Mouse (Mus musculus) stomach, embryonic 16.5 days (tissue): ENCODE measurements at regions not wholly inside any gene's neighbourhood (a gene's known extent, or its start where the extent isn't known, plus 50 kb on each side); places are given as distances from the start of the nearest gene placed in this dataset.

Source experiments
- ATAC-seq: fragments of 200-750 bp; cut with Nextera tagmentation; 2 replicates; pipeline ENCODE4 v1.8.0; 2017; ENCODE audit warnings: moderate number of reproducible peaks, moderate TSS enrichment; ENCODE audit not compliant: insufficient read depth, low FRiP score
- H3K27ac ChIP-seq: fragments of 300-500 bp; sonication (generic); 2 replicates; pipeline ENCODE4 v1.5.1; 2014; ENCODE audit warnings: low read length
- H3K27me3 ChIP-seq: fragments of 300-500 bp; sonication (generic); 2 replicates; pipeline ENCODE4 v1.6.1; 2014; ENCODE audit warnings: low read length, control low read depth, mixed read lengths; ENCODE audit not compliant: control insufficient read depth, insufficient read depth
- H3K36me3 ChIP-seq: fragments of 300-500 bp; sonication (generic); 2 replicates; pipeline ENCODE4 v1.6.1; 2014; ENCODE audit warnings: low read length; ENCODE audit not compliant: control insufficient read depth, insufficient read depth
- H3K4me1 ChIP-seq: fragments of 300-500 bp; sonication (generic); 2 replicates; pipeline ENCODE4 v1.6.1; 2014; ENCODE audit warnings: low read length, control low read depth, mixed read lengths; ENCODE audit not compliant: control insufficient read depth, insufficient read depth
- H3K4me2 ChIP-seq: fragments of 300-500 bp; sonication (generic); 2 replicates; pipeline ENCODE4 v1.6.1; 2014; ENCODE audit warnings: low read depth, low read length, mixed read lengths
- H3K4me3 ChIP-seq: fragments of 300-500 bp; sonication (generic); replicated peaks from 2 replicates; pipeline ENCODE4 v1.5.1; 2014; ENCODE audit warnings: mild to moderate bottlenecking, low read length
- H3K9ac ChIP-seq: fragments of 300-500 bp; sonication (generic); 2 replicates; pipeline ENCODE4 v1.6.1; 2014; ENCODE audit warnings: low read length
- H3K9me3 ChIP-seq: fragments of 300-500 bp; sonication (generic); replicated peaks from 2 replicates; pipeline ENCODE4 v1.6.1; 2016; ENCODE audit warnings: low read length, control low read depth; ENCODE audit not compliant: control insufficient read depth
- WGBS: fragments of 180-500 bp; shearing (Covaris S2); extraction: QIAGEN DNeasy Blood & Tissue Kit; methylation state at CpG from one replicate; pipeline ENCODE4 v1.1.7; 2014; 5-methylcytosine and 5-hydroxymethylcytosine counted together

DNA sequence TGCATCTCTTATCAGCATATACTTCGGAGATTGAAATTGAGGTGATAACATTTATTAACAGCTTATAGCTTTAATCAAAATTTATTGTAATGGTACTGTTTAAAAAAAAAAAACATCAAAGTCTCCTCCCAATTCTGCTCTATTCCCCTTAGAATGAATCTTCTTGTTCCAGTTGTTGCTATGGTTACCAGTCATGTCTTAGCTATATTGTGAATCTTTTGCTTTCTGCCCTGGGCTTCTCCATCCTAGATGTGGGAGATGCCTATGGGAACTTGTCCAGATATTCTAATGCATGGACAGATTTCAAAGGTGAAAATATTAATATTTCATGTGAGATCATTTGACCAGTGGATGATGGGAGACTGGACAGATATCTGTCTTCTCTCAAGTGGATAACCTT lies 79.5 kb upstream of the Cxadr start:
- no peak overlapping the region for H3K4me3 ChIP-seq
- H3K27me3 ChIP-seq = no peaks in the 10 kb centered on the region
- no peaks in the 10 kb centered on the region for H3K36me3 ChIP-seq
- 87% methylated on average over 1 of the region's 1 CpGs for WGBS
- no peak overlapping the region for H3K4me2 ChIP-seq
- no peaks in the 10 kb centered on the region for H3K9me3 ChIP-seq
- no peak overlapping the region for H3K9ac ChIP-seq
- H3K27ac ChIP-seq = no peak overlapping the region
- H3K4me1 ChIP-seq = no peaks in the 10 kb centered on the region
- no peak for ATAC-seq

- Histone ChIP-seq H3K36me3 (no peaks in the 10 kb centered on the region), H3K9ac (no peak overlapping the region), H3K4me2 (peak overlapping the region; percentile 25), H3K4me1 (no peaks in the 10 kb centered on the region), H3K9me3 (no peaks in the 10 kb centered on the region), H3K4me3 (no peak overlapping the region), H3K27me3 (no peaks in the 10 kb centered on the region), H3K27ac (peak overlapping the region; percentile 32; the same call in 1 of the 2 replicates)
- no peak for ATAC-seq
- 46% methylated on average over 6 of the region's 6 CpGs for WGBS
Measured at GRCm38 (mm10) chr16:78217633-78218032, 83.7 kb upstream of the Cxadr start.

DNA sequence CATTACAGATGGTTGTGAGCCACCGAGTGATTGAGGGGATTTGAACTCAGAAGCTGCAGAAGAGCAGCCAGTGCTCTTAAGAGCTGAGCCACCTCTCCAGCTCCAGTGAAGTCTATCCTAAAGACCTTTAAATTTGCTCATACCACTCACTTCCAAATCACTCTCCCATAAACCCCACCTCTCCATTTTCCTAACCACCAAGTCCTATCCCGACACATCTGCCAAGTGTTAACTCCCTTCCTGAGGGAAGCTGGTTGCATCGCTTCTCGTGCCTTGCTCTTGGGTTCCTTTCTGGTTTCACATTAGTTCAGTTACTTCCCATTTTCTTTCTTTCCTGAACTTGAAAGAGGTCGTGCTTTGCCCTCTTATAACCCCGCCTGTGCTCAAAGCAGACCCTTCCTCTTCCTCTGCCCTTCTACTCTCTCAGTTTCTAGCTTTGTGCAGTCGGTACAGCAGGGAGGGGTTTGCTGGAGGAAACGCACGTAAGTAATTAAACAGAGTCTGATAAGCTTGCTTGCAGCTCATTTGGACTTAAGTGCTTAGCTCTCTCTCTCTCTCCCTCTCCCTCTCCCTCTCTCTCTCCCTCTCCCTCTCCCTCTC lies 84.4 kb upstream of the Cxadr start:
- Histone ChIP-seq H3K27ac (peak overlapping the region; percentile 62), H3K9ac (peak overlapping the region; percentile 48; the same call in 1 of the 2 replicates), H3K4me3 (no peak overlapping the region), H3K9me3 (no peaks in the 10 kb centered on the region), H3K36me3 (no peaks in the 10 kb centered on the region), H3K4me2 (peak overlapping the region; percentile 29), H3K27me3 (no peaks in the 10 kb centered on the region), H3K4me1 (no peaks in the 10 kb centered on the region)
- peak; percentile 89 for ATAC-seq
- 37% methylated on average over 9 of the region's 9 CpGs for WGBS

DNA sequence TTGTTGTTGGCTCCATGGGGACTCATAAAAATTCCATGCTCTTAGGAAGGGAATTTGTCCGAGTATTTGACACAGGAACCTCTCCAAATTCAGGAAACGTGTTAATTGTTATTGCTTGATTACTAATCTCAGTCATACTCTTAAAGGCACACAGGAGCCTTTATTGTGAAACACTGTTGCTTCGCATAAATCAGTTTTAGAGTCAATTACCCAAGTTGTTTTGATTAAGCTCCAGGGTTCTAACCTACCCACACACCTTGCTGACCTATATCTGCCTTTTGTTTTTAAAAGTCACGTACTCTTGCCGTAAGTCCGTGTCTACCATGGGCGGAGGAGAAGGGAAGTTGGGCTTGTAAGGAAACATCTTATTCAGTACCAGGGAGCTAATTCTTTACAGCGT lies 89.6 kb upstream of the Cxadr start:
- no peaks in the 10 kb centered on the region for H3K36me3 ChIP-seq
- ATAC-seq = no peak
- H3K9me3 ChIP-seq = no peaks in the 10 kb centered on the region
- H3K4me3 ChIP-seq = no peak overlapping the region
- H3K4me1 ChIP-seq = no peaks in the 10 kb centered on the region
- no peak overlapping the region for H3K9ac ChIP-seq
- 84% methylated on average over 8 of the region's 8 CpGs for WGBS
- H3K27ac ChIP-seq = no peak overlapping the region
- H3K27me3 ChIP-seq = no peaks in the 10 kb centered on the region
- no peak overlapping the region for H3K4me2 ChIP-seq

DNA sequence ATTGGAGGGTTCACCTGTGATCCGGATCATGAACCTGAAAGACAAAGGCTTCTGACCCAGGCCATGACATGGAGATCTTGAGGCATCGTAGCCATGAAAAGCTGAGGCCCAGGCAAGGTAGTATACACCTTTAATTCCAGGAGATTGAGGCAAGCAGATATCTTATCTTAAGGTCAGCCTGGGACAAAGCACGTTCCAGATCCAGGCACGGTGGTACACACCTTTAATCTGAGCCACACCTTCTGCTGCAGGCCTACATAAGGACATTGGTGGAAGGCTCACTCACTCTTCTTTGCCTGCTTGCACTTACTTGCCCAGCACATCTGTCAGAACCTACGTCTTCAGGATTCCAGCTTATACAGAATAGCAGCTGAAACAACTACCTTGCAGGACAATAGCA lies 93.0 kb upstream of the Cxadr start:
- H3K4me2 ChIP-seq = no peak overlapping the region
- H3K27ac ChIP-seq = no peak overlapping the region
- 65% methylated on average over 5 of the region's 5 CpGs for WGBS
- H3K9ac ChIP-seq = no peak overlapping the region
- no peak overlapping the region for H3K4me3 ChIP-seq
- no peaks in the 10 kb centered on the region for H3K9me3 ChIP-seq
- no peaks in the 10 kb centered on the region for H3K27me3 ChIP-seq
- no peaks in the 10 kb centered on the region for H3K36me3 ChIP-seq
- no peaks in the 10 kb centered on the region for H3K4me1 ChIP-seq
- ATAC-seq = 0 out of 2 replicates have a peak, but pooled peaks have one; percentile 62

- Histone ChIP-seq H3K9ac (no peak overlapping the region), H3K4me2 (no peak overlapping the region), H3K4me1 (no peaks in the 10 kb centered on the region), H3K27me3 (no peaks in the 10 kb centered on the region), H3K27ac (no peak overlapping the region), H3K4me3 (no peak overlapping the region), H3K9me3 (no peaks in the 10 kb centered on the region), H3K36me3 (no peaks in the 10 kb centered on the region)
- 79% methylated on average over 9 of the region's 9 CpGs for WGBS
- ATAC-seq = no peak
Measured at GRCm38 (mm10) chr16:78204332-78204731, 97.0 kb upstream of the Cxadr start.

DNA sequence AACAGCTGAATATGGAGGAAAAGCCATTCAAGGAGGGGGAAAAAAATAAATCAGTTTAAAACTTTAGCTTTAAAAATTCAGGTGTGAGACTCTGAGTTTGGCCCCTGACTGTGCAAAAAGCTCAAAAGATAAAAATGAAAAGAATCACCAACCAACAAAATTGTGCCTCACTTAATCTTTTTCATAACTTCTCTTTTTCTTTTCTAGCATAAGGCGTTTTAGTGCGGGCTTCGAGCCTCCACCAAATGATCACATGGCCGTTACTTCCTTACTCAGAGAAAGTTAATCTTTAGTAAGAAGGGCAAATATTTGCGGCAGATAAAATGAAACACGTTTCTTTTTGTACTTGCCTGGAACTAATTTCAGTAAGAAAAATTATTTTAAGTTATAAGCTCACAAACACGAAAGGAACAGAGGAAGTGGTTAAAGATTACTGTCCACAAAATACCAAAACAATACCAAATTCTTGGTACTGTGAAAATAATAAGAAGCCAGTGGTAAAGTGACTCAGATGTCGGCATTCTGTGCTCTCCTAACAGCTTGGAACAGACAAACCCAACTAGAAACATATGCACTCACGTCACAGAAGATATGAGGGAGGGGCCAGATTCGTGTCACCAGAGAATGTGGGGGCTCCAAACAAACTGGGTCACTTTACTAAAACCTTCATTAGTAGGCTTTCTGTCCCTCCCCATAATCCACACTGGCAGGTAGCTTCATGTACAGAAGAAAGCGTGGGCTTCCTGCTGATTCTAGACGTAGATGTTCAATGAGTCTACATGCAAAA lies 101.1 kb upstream of the Cxadr start:
- no peak overlapping the region for H3K9ac ChIP-seq
- no peaks in the 10 kb centered on the region for H3K27me3 ChIP-seq
- no peak overlapping the region for H3K4me3 ChIP-seq
- no peaks in the 10 kb centered on the region for H3K4me1 ChIP-seq
- H3K9me3 ChIP-seq = no peaks in the 10 kb centered on the region
- H3K27ac ChIP-seq = peak overlapping the region; percentile 66
- H3K36me3 ChIP-seq = no peaks in the 10 kb centered on the region
- H3K4me2 ChIP-seq = no peak overlapping the region
- WGBS = 48% methylated on average over 12 of the region's 12 CpGs
- ATAC-seq = no peak

DNA sequence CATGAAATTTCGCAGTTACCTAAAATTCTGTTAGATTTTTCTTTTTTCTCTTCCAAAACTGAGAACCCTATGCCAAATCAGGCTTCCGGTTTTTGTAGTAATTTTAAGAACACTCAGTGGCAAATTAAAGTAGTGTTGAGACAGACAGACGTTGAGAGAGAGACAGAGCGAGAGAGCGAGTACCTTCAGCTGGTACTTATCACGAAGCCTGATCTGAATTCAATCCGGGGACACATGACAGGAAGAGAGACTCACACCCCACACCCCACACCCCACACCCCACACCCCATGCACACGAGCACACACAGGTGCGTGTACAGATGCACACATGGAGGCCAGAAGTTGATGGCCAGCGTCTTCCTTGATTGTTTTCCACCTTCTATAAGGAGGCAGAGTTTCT lies 102.0 kb upstream of the Cxadr start:
- Histone ChIP-seq H3K27me3 (no peaks in the 10 kb centered on the region), H3K27ac (no peak overlapping the region), H3K9me3 (no peaks in the 10 kb centered on the region), H3K4me1 (no peaks in the 10 kb centered on the region), H3K4me2 (peak overlapping the region; percentile 41; the same call in 1 of the 2 replicates), H3K36me3 (no peaks in the 10 kb centered on the region), H3K4me3 (no peak overlapping the region), H3K9ac (no peak overlapping the region)
- ATAC-seq = no peak
- 71% methylated on average over 10 of the region's 10 CpGs for WGBS

GRCm38 (mm10) chr16:78198642-78199121 lies 102.6 kb upstream of the Cxadr start:
- 7% methylated on average over 16 of the region's 16 CpGs for WGBS
- no peaks in the 10 kb centered on the region for H3K9me3 ChIP-seq
- H3K27me3 ChIP-seq = no peaks in the 10 kb centered on the region
- no peak overlapping the region for H3K27ac ChIP-seq
- peak overlapping the region; percentile 41; the same call in 1 of the 2 replicates for H3K4me2 ChIP-seq
- H3K4me3 ChIP-seq = no peak overlapping the region
- no peaks in the 10 kb centered on the region for H3K36me3 ChIP-seq
- H3K9ac ChIP-seq = no peak overlapping the region
- no peaks in the 10 kb centered on the region for H3K4me1 ChIP-seq
- ATAC-seq = 0 out of 2 replicates have a peak, but pooled peaks have one; percentile 12
